Mouse (Mus musculus) stomach, embryonic 16.5 days (tissue): ENCODE results near the gene Pard3b. TPM values are rescaled to one million over a fixed set of nuclear protein-coding genes. Genes with fewer than 3 reads are reported as not detected.

Experiments
- ATAC-seq: fragments of 200-750 bp; cut with Nextera tagmentation; 2 replicates; pipeline ENCODE4 v1.8.0; 2017; ENCODE audit warnings: moderate number of reproducible peaks, moderate TSS enrichment; ENCODE audit not compliant: insufficient read depth, low FRiP score
- H3K27ac ChIP-seq: fragments of 300-500 bp; sonication (generic); 2 replicates; pipeline ENCODE4 v1.5.1; 2014; ENCODE audit warnings: low read length
- H3K27me3 ChIP-seq: fragments of 300-500 bp; sonication (generic); 2 replicates; pipeline ENCODE4 v1.6.1; 2014; ENCODE audit warnings: low read length, control low read depth, mixed read lengths; ENCODE audit not compliant: control insufficient read depth, insufficient read depth
- H3K36me3 ChIP-seq: fragments of 300-500 bp; sonication (generic); 2 replicates; pipeline ENCODE4 v1.6.1; 2014; ENCODE audit warnings: low read length; ENCODE audit not compliant: control insufficient read depth, insufficient read depth
- H3K4me1 ChIP-seq: fragments of 300-500 bp; sonication (generic); 2 replicates; pipeline ENCODE4 v1.6.1; 2014; ENCODE audit warnings: low read length, control low read depth, mixed read lengths; ENCODE audit not compliant: control insufficient read depth, insufficient read depth
- H3K4me2 ChIP-seq: fragments of 300-500 bp; sonication (generic); 2 replicates; pipeline ENCODE4 v1.6.1; 2014; ENCODE audit warnings: low read depth, low read length, mixed read lengths
- H3K4me3 ChIP-seq: fragments of 300-500 bp; sonication (generic); replicated peaks from 2 replicates; pipeline ENCODE4 v1.5.1; 2014; ENCODE audit warnings: mild to moderate bottlenecking, low read length
- H3K9ac ChIP-seq: fragments of 300-500 bp; sonication (generic); 2 replicates; pipeline ENCODE4 v1.6.1; 2014; ENCODE audit warnings: low read length
- H3K9me3 ChIP-seq: fragments of 300-500 bp; sonication (generic); replicated peaks from 2 replicates; pipeline ENCODE4 v1.6.1; 2016; ENCODE audit warnings: low read length, control low read depth; ENCODE audit not compliant: control insufficient read depth
- WGBS: fragments of 180-500 bp; shearing (Covaris S2); extraction: QIAGEN DNeasy Blood & Tissue Kit; methylation state at CpG from one replicate; pipeline ENCODE4 v1.1.7; 2014; 5-methylcytosine and 5-hydroxymethylcytosine counted together
- polyA plus RNA-seq: library from polyadenylated mRNA; unstranded; fragments of >200 nt; fragmentation: Nextera tagmentation; extraction: Ambion mirVana; gene quantifications from 2 replicates; pipeline ENCODE4 v1.2.1, GENCODE M21; 2015

Gene Pard3b
- polyA plus RNA-seq, 1 experiment from 2014 or later = 15.7 TPM

DNA sequence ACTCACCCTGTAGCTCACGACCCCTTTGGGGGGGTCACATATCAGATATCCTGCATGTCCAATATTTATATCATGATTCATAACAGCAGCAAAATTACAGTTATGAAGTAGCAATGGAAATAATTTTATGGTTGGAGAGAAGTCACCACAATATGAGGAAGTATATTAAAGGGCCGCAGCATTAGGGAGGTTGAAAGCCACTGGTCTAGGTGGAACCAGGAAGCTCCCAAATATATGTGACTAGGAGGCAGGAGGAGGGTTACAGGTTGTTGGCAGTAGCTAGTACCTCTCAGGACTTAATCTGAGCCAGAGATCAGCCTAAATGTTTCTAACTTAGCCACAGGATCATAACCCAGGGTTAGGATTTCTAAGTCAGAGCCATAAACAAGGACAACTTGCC is 1008.2 kb downstream of the Pard3b start:
- WGBS = 79% methylated on average over 2 of the region's 2 CpGs
- ATAC-seq = no peak
- Histone ChIP-seq H3K27ac (no peak overlapping the region), H3K27me3 (no peaks in the 10 kb centered on the region), H3K9ac (no peak overlapping the region), H3K4me2 (no peak overlapping the region), H3K36me3 (no peaks in the 10 kb centered on the region), H3K4me3 (no peak overlapping the region), H3K4me1 (0 out of 2 replicates have a peak, but pooled peaks cover 3% of the 10 kb centered on the region), H3K9me3 (no peaks in the 10 kb centered on the region)

DNA sequence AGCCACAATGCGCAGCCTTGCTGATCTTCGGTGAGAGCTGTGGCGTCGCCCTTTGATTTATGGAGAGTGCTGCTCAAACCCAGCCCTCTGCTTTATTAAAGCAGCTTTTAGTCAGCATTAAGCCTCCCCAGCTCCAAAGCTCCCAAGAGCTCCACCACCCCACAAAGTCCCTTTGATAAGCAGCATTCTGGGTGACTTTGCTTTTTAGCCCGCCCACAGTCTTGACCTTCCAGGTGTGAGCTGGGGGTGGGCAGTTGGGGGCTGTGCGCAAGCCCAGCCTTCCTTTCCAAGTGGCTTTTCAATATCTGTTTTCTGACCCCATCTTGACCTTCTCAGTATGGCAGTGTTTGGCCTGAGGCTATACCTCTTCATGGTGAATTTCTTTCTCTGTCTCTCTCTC is 1009.5 kb downstream of the Pard3b start:
- Histone ChIP-seq H3K9ac (no peak overlapping the region), H3K36me3 (no peaks in the 10 kb centered on the region), H3K27me3 (no peaks in the 10 kb centered on the region), H3K4me1 (0 out of 2 replicates have a peak, but pooled peaks cover 3% of the 10 kb centered on the region), H3K4me2 (peak overlapping the region; percentile 28; the same call in 1 of the 2 replicates), H3K9me3 (no peaks in the 10 kb centered on the region), H3K4me3 (no peak overlapping the region), H3K27ac (no peak overlapping the region)
- WGBS = 39% methylated on average over 6 of the region's 6 CpGs
- ATAC-seq = no peak

DNA sequence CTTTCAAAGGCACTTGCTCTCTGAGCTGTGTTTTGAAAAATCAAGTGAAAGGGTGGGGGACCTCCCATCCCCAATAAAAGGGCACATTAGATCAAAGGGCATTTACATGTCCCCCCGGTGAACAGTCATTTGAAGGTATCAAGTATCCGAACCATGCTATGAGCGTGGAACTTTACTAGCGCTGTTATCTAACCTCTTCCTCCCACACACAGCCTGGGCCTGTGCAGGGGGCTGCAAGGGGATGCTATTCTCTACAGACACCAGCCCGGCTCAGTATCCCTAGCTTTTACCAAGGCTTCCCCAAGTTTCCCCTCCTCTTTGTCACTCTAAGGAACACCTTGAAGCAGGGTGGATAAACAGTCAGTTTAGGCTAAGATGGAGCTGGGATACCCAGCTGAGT is 1010.0 kb downstream of the Pard3b start:
- no peak for ATAC-seq
- no peaks in the 10 kb centered on the region for H3K27me3 ChIP-seq
- no peak overlapping the region for H3K9ac ChIP-seq
- H3K36me3 ChIP-seq = no peaks in the 10 kb centered on the region
- WGBS = 47% methylated on average over 5 of the region's 5 CpGs
- H3K9me3 ChIP-seq = no peaks in the 10 kb centered on the region
- no peak overlapping the region for H3K4me3 ChIP-seq
- no peak overlapping the region for H3K4me2 ChIP-seq
- H3K4me1 ChIP-seq = 0 out of 2 replicates have a peak, but pooled peaks cover 3% of the 10 kb centered on the region
- H3K27ac ChIP-seq = no peak overlapping the region

DNA sequence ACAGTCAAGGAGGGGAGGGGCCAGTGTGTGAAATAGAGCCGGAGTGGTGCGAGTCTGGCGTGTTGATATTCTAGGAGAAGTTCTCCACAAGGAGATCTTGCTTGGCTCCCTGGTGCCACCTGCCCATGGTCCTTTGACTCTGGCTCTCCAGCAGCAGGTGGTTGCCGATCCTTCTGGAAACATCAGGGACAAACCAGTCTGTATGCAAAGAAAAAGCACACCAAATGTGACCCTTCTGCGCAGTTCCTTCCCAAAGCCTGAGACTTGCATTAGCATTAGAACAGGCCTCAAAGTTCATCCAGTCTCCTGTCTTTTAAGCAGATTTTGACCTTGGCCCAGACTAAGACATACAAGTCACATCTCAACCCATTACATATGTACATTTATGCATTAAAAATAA is 1011.9 kb downstream of the Pard3b start:
- Histone ChIP-seq H3K4me1 (0 out of 2 replicates have a peak, but pooled peaks cover 3% of the 10 kb centered on the region), H3K4me3 (no peak overlapping the region), H3K36me3 (no peaks in the 10 kb centered on the region), H3K27ac (no peak overlapping the region), H3K4me2 (no peak overlapping the region), H3K9ac (no peak overlapping the region), H3K27me3 (no peaks in the 10 kb centered on the region), H3K9me3 (no peaks in the 10 kb centered on the region)
- no peak for ATAC-seq
- WGBS = 88% methylated on average over 5 of the region's 5 CpGs

DNA sequence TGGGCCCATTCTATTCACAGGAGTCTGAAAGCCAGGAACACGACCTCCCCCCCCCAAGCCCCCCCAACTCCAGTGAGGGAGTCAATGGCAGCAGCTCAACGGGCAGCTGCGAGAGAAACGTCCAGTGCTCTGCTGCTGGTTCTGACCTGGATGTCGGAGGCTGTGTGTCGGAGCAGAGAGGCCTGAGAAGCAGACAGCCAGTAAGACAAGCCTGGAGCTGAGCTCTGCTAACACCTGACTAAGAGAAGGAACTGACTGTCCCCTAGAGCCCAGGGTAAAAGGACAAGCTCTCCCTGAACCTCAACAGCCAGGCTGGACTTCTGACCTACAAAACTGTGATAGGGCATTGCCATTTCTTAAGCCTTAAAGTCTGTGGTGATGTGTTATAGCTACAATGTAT is 1015.8 kb downstream of the Pard3b start:
- Histone ChIP-seq H3K9ac (no peak overlapping the region), H3K4me1 (no peaks in the 10 kb centered on the region), H3K27me3 (no peaks in the 10 kb centered on the region), H3K9me3 (no peaks in the 10 kb centered on the region), H3K36me3 (no peaks in the 10 kb centered on the region), H3K4me2 (no peak overlapping the region), H3K4me3 (no peak overlapping the region), H3K27ac (no peak overlapping the region)
- 66% methylated on average over 6 of the region's 6 CpGs for WGBS
- ATAC-seq = no peak

DNA sequence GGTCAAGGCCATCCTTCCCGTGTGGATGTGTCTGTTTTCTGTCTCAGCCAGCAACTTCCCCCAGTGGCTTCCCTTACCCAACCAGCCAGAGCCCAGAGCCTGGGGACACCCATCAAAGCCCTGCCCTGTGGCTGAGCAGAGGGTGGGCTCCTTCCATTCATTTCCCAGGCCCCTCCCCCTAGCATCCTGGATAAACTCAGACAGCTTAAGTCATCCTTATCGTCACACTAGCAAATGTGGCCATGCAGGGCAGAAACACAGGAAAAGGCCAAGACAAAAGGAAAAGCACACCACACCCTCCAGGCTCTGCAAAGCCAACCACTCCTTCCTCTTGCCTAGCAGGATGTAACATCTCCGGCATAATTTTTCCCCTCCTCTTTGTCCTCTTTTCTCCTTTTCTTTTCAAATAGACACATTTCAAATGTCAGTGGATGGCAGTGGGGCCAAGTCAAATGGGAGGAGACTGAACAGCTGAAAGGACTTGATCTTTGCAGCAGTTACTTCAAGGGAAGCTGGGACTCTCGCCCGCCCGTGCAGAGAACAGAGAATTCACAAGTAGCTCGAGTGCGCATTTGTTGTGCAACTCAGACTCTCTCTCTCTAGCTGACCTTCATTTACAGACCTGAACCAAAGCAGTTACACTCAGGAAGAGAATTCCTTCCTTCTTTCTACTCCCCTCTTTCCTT is 1026.5 kb downstream of the Pard3b start:
- peaks cover 13% of the 10 kb centered on the region for H3K4me1 ChIP-seq
- H3K27ac ChIP-seq = peak overlapping the region; percentile 64
- 0 out of 2 replicates have a peak overlapping the region, but pooled peaks have one; percentile 16 for H3K9ac ChIP-seq
- 0 out of 2 replicates have a peak, but pooled peaks cover 3% of the 10 kb centered on the region for H3K9me3 ChIP-seq
- no peaks in the 10 kb centered on the region for H3K27me3 ChIP-seq
- peak; percentile 47; the same call in 1 of the 2 replicates for ATAC-seq
- no peaks in the 10 kb centered on the region for H3K36me3 ChIP-seq
- H3K4me3 ChIP-seq = no peak overlapping the region
- peak overlapping the region; percentile 24; the same call in 1 of the 2 replicates for H3K4me2 ChIP-seq
- WGBS = 37% methylated on average over 8 of the region's 8 CpGs

DNA sequence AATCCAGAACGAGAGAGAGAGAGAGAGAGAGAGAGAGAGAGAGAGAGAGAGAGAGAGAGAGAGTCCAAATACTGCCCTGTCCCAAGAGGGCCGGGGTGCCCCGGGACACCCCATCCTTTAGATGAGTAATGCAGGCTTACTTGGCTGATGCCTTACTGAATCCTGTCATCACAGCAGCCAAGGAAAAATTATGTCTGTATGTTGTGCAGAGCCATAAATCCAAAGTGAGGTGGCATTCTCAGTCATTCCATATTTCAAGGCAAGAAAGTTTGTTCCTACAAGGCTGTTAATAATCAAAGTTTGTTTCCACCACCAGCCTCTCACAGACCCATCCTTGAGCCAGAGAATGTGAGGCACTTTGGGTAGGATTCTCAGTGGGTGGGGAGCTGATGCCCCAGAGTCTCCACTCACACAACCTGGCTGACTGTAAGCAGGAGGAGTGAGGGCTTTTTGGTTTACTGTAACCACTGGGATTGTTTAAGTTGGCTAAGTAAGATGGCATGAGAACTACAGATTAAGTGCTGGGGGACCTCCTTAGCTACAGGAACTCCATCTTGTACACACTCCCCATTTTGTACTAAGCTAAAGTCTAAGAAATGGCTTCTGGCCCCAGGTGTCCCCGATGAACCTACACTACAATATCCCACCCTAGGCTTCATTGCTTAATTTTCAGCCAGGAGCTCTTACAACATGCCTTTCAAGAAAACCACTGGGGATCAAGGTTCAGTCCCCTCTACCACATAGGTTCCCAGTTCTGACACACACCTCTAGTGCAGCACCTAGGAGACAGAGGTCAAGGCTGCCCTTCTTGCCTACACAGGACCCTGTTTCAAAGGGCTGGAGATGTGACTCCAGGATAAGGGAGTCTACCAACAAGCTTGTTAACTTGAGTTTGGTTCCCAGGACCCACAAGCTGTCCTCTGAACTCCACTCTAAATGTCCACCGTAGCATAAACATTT is 1027.4 kb downstream of the Pard3b start:
- no peak overlapping the region for H3K4me2 ChIP-seq
- no peak overlapping the region for H3K4me3 ChIP-seq
- H3K9me3 ChIP-seq = 0 out of 2 replicates have a peak, but pooled peaks cover 3% of the 10 kb centered on the region
- no peak overlapping the region for H3K9ac ChIP-seq
- H3K27ac ChIP-seq = no peak overlapping the region
- no peaks in the 10 kb centered on the region for H3K27me3 ChIP-seq
- ATAC-seq = no peak
- 69% methylated on average over 5 of the region's 5 CpGs for WGBS
- no peaks in the 10 kb centered on the region for H3K36me3 ChIP-seq
- peaks cover 13% of the 10 kb centered on the region for H3K4me1 ChIP-seq

DNA sequence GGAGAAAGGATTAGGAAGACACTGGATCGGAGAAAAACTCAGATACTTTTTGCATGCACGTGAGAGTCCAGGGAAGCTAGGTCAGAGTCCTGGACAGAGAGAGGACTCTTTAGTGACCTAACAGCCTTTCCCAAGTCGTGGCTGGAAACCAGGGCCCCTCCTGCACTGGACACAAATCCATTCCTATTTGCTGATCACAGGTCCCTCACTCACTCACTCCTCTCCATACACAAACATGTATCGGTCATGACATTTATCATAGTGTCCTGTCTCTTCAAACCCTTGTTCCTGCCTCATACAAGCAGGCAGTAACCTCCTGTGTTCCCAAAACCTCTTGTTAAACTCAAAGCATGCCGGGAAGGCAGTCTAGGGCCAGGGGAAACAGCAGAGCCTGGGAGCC is 1028.2 kb downstream of the Pard3b start:
- H3K4me1 ChIP-seq = peaks cover 13% of the 10 kb centered on the region
- H3K9ac ChIP-seq = no peak overlapping the region
- H3K4me3 ChIP-seq = no peak overlapping the region
- WGBS = 68% methylated on average over 5 of the region's 5 CpGs
- no peaks in the 10 kb centered on the region for H3K27me3 ChIP-seq
- H3K9me3 ChIP-seq = 0 out of 2 replicates have a peak, but pooled peaks cover 3% of the 10 kb centered on the region
- H3K36me3 ChIP-seq = no peaks in the 10 kb centered on the region
- no peak overlapping the region for H3K27ac ChIP-seq
- no peak overlapping the region for H3K4me2 ChIP-seq
- no peak for ATAC-seq
